Mouse (Mus musculus) thymus, adult 2 months (tissue): ENCODE measurements around the gene Hhatl.

ENCODE experiments used
- CTCF ChIP-seq: fragments of 200-500 bp; IDR thresholded peaks from 2 replicates; pipeline ENCODE4 v1.5.1; 2012; ENCODE audit warnings: mild to moderate bottlenecking, control low read depth, low read length, moderate library complexity, borderline replicate concordance; ENCODE audit not compliant: control insufficient read depth, poor library complexity, insufficient read depth; ENCODE audit errors: extremely low read depth
- POLR2A ChIP-seq: fragments of 200-500 bp; IDR thresholded peaks from 2 replicates; pipeline ENCODE4 v1.6.1; 2012; ENCODE audit warnings: mild to moderate bottlenecking, low read length, control low read depth, moderate library complexity; ENCODE audit not compliant: control insufficient read depth, poor library complexity, insufficient read depth; ENCODE audit errors: extremely low read depth

DNA sequence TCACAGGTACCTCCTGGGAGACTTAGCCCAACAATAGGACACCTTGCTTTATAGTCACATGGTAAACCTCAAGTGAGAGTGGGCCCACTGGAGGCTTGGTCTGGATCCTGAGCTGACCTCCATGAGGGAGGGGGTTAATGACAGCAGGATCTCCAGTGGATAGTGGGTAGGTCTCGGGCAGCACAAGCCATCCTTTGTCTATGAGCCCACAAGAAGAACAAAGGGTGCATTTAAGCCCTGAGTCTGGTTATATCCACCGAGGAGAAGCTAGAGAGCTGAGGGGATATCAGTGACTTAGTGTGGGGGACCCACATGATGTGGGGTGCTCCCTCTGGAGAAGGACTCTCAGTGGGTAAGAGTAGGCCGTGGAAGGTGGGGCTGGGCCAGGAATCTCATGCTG is 16.2 kb upstream of the Hhatl start:
- TF ChIP-seq CTCF (no peak), POLR2A (no peak)
